ENCODE assay signal across 14 mouse cellular contexts in the genomic region with DNA sequence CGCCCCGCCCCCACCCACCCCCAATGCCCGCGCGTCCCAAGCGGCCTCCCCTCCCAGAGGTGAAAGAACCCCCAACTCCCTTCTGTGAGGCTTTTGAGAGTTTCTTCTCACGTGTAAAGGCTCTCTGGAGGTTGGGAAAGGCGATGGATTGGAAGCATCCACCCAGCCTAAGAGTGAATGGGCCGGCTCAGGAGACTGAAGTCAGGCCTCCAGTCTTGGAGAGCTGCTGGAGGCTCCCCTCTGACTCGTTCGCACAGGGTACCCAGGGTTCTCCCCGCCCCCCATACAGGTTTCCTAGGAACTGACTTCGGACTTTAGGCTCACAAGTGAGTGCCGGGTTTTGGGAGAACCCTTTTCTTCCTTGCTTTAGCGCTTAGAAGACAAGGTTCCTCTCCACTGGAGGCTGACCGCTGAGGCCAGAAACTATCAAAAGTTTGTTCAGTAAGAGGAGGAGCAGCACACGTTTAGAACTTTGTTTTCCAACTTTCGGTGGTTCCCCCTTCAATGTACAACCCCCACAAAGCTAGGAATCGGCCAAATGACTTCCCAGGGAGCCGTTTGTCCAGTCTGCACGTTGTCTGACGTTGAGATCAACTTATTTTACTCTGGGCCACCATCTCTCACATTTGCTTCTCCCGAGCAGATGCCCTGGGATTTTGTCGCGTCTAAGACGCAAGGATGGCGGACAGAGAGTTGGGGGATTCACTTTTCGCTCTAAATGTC. TPM values are rescaled to one million over a fixed set of nuclear protein-coding genes. Genes with fewer than 3 reads are reported as not detected.
A peak's percentile ranks its signal among the peaks of the same experiment; 100 is the strongest.
DNase-seq lines count a peak whose midpoint lies in the region; ATAC-seq lines count a peak whose summit lies in the region.
"Had no signal": no experiment of that assay in that cellular context is flagged by ENCODE, and none has a peak within 500 bp of the region (broad histone marks: within the 10 kb centered on the region; RNA-seq: fewer than 3 reads in every experiment).

No protein-coding gene starts in this region.

- peak overlapping the region; percentile 79 for H3K4me2 ChIP-seq in hindbrain, embryonic 14.5 days (replicated peaks)

- peak; percentile 36 to 40 for DNase-seq in cerebellum, postnatal 10 days
- no peak for DNase-seq in cerebellum, adult 18-20 months
- DNase-seq in embryo, embryonic 11 days, result peak; percentile 69
- DNase-seq in hindbrain, embryonic 14.5 days (ENCODE audit: low spot score), result no peak
- peak; percentile 75 for DNase-seq in neural tube, embryonic 10.5 days (ENCODE audit: extremely low spot score, low spot score)
- no peak for DNase-seq in cerebellum, adult 9-11 months
- DNase-seq in adrenal gland, adult 18-20 months (ENCODE audit: low spot score in 2 of 2), result no peak
- no peak for DNase-seq in urinary bladder, postnatal 10 days (ENCODE audit: low spot score)
- DNase-seq: heart, adult 18-20 months; kidney, adult 8-10 months; spleen, adult 18-20 months had no signal

- H3K9me3 ChIP-seq in hindbrain, embryonic 14.5 days (ENCODE audit: control insufficient read depth, low read length), result no peaks in the 10 kb centered on the region

- H3K27ac ChIP-seq in hindbrain, embryonic 14.5 days, result peak overlapping the region; percentile 89

- H3K9ac ChIP-seq in hindbrain, embryonic 14.5 days, result peak overlapping the region; percentile 66

- H3K36me3 ChIP-seq in hindbrain, embryonic 14.5 days (replicated peaks; ENCODE audit: control insufficient read depth, insufficient read depth), result no peaks in the 10 kb centered on the region

- peaks cover 40% of the 10 kb centered on the region for H3K4me1 ChIP-seq in hindbrain, embryonic 14.5 days (replicated peaks; ENCODE audit: control insufficient read depth, insufficient read depth, low read length)

- peak; percentile 51 for ATAC-seq in hindbrain, embryonic 14.5 days (ENCODE audit: low FRiP score)
- ATAC-seq: Patski had no signal

- H3K27me3 ChIP-seq in hindbrain, embryonic 14.5 days (ENCODE audit: control insufficient read depth, insufficient read depth, low read length), result no peaks in the 10 kb centered on the region

- H3K4me3 ChIP-seq in hindbrain, embryonic 14.5 days (replicated peaks; ENCODE audit: low read length), result peak overlapping the region; percentile 91

- WGBS in hindbrain, embryonic 14.5 days, result 2% methylated on average over 28 of the region's 28 CpGs

RNA-seq across cellular contexts. Expression of gene Pou3f2, which starts 8.6 kb away (rescaled TPM):
- 17.9 and 20.5 TPM in 2 replicates for polyA plus RNA-seq in hindbrain, embryonic 14.5 days (2014; fragmentation: Nextera tagmentation; extraction: Ambion mirVana)
- under 1 TPM in 1 of 2 experiments, not detected in 1; 0.07 TPM for total RNA-seq in adrenal gland, adult 18-20 months (2021)
- total RNA-seq: heart, adult 18-20 months; liver, adult 2 months; monocyte, adult 5-6 weeks had no signal
- polyA plus RNA-seq: liver, adult 2 months; Patski had no signal

Comparison
In these comparisons a context has a peak if more than half of its experiments do, and no peak if none do; other contexts are left out.
1. DNase-seq: peak in cerebellum, postnatal 10 days (2 of 2), embryo, embryonic 11 days (single experiment) and neural tube, embryonic 10.5 days (single experiment); none in cerebellum, adult 18-20 months (0 of 2), hindbrain, embryonic 14.5 days (single experiment), cerebellum, adult 9-11 months (single experiment), adrenal gland, adult 18-20 months (0 of 2) and urinary bladder, postnatal 10 days (single experiment).